25 mouse cellular contexts compared by ENCODE assay signal in genomic region chr9:91409771-91410170, GRCm38 (mm10). TPM values are rescaled to one million over a fixed set of nuclear protein-coding genes. Genes with fewer than 3 reads are reported as not detected.
DNase-seq lines count a peak whose midpoint lies in the region; ATAC-seq lines count a peak whose summit lies in the region.
"Had no signal": no experiment of that assay in that cellular context is flagged by ENCODE, and none has a peak within 500 bp of the region (broad histone marks: within the 10 kb centered on the region; RNA-seq: fewer than 3 reads in every experiment).

No protein-coding gene starts in this region.

- peak; percentile 91 for DNase-seq in midbrain, embryonic 11.5 days (ENCODE audit: low spot score, missing footprints)
- no peak for DNase-seq in midbrain, embryonic 14.5 days
- DNase-seq in forebrain, embryonic 10.5 days (ENCODE audit: extremely low spot score, low spot score) = no peak
- no peak for DNase-seq in hindbrain, embryonic 14.5 days (ENCODE audit: low spot score)
- no peak for DNase-seq in right cerebral cortex, postnatal 10 days (ENCODE audit: low spot score in 2 of 2)
- no peak for DNase-seq in limb, embryonic 10.5 days (ENCODE audit: low spot score)
- DNase-seq: B cell, adult 2 months; heart, postnatal 4 days; kidney, adult 11 months; kidney, postnatal 14 days; liver, embryonic 13.5 days; right cerebral cortex, adult 18-20 months had no signal

- H3K4me2 ChIP-seq in midbrain, embryonic 11.5 days = peak overlapping the region; percentile 23; the same call in 1 of the 2 replicates
- H3K4me2 ChIP-seq in midbrain, embryonic 14.5 days (ENCODE audit: low read length) = no peak overlapping the region
- peak overlapping the region; percentile 29 for H3K4me2 ChIP-seq in hindbrain, embryonic 14.5 days (replicated peaks)
- no peak overlapping the region; the same call in 1 of the 2 replicates for H3K4me2 ChIP-seq in neural tube, embryonic 15.5 days
- H3K4me2 ChIP-seq in kidney, embryonic 16.5 days (replicated peaks; ENCODE audit: low read depth, low read length) = no peak overlapping the region
- H3K4me2 ChIP-seq: heart, embryonic 13.5 days; limb, embryonic 12.5 days; liver, embryonic 13.5 days; lung, embryonic 15.5 days; stomach, embryonic 15.5 days had no signal

- no peaks in the 10 kb centered on the region for H3K36me3 ChIP-seq in midbrain, embryonic 11.5 days (ENCODE audit: control insufficient read depth, insufficient read depth, low read length)
- H3K36me3 ChIP-seq in midbrain, embryonic 14.5 days (ENCODE audit: control insufficient read depth, insufficient read depth, low read length) = no peaks in the 10 kb centered on the region
- H3K36me3 ChIP-seq in forebrain, embryonic 10.5 days (replicated peaks) = no peaks in the 10 kb centered on the region
- no peaks in the 10 kb centered on the region for H3K36me3 ChIP-seq in hindbrain, embryonic 14.5 days (replicated peaks; ENCODE audit: control insufficient read depth, insufficient read depth)
- no peaks in the 10 kb centered on the region for H3K36me3 ChIP-seq in neural tube, embryonic 15.5 days
- H3K36me3 ChIP-seq in kidney, embryonic 16.5 days (ENCODE audit: insufficient read depth, low read length) = no peaks in the 10 kb centered on the region
- H3K36me3 ChIP-seq in limb, embryonic 10.5 days = no peaks in the 10 kb centered on the region
- H3K36me3 ChIP-seq: embryonic facial prominence, embryonic 10.5 days; heart, embryonic 13.5 days; limb, embryonic 12.5 days; liver, embryonic 13.5 days; lung, embryonic 15.5 days; stomach, embryonic 15.5 days had no signal

- no peak for ATAC-seq in midbrain, embryonic 11.5 days (ENCODE audit: low FRiP score)
- ATAC-seq in midbrain, embryonic 14.5 days (ENCODE audit: low FRiP score, low TSS enrichment) = no peak
- ATAC-seq in hindbrain, embryonic 14.5 days (ENCODE audit: low FRiP score) = no peak
- ATAC-seq in neural tube, embryonic 15.5 days (ENCODE audit: low FRiP score) = 0 out of 2 replicates have a peak, but pooled peaks have one; percentile 7
- ATAC-seq in kidney, embryonic 16.5 days (ENCODE audit: low FRiP score, low TSS enrichment) = no peak
- ATAC-seq: Patski had no signal

- H3K27me3 ChIP-seq in midbrain, embryonic 11.5 days (ENCODE audit: control insufficient read depth, insufficient read depth, low read length) = peaks cover 67% of the 10 kb centered on the region
- H3K27me3 ChIP-seq in midbrain, embryonic 14.5 days (ENCODE audit: control insufficient read depth, insufficient read depth, low read length) = peaks cover 65% of the 10 kb centered on the region
- H3K27me3 ChIP-seq in forebrain, embryonic 10.5 days (ENCODE audit: poor library complexity, severe bottlenecking) = peaks cover 99% of the 10 kb centered on the region
- H3K27me3 ChIP-seq in hindbrain, embryonic 14.5 days (ENCODE audit: control insufficient read depth, insufficient read depth, low read length) = peaks cover 85% of the 10 kb centered on the region
- peaks cover 57% of the 10 kb centered on the region for H3K27me3 ChIP-seq in neural tube, embryonic 15.5 days (replicated peaks)
- peaks cover 74% of the 10 kb centered on the region for H3K27me3 ChIP-seq in kidney, embryonic 16.5 days (ENCODE audit: insufficient read depth, low read length)
- H3K27me3 ChIP-seq in limb, embryonic 10.5 days (ENCODE audit: low read depth, poor library complexity, severe bottlenecking) = peaks cover 93% of the 10 kb centered on the region

- H3K27ac ChIP-seq in midbrain, embryonic 11.5 days (ENCODE audit: low read depth, low read length) = no peak overlapping the region
- no peak overlapping the region; the same call in 1 of the 2 replicates for H3K27ac ChIP-seq in midbrain, embryonic 14.5 days (replicated peaks; ENCODE audit: low read depth, low read length)
- peak overlapping the region; percentile 76 for H3K27ac ChIP-seq in forebrain, embryonic 10.5 days
- 0 out of 2 replicates have a peak overlapping the region, but pooled peaks have one; percentile 4 for H3K27ac ChIP-seq in hindbrain, embryonic 14.5 days
- H3K27ac ChIP-seq in neural tube, embryonic 15.5 days (replicated peaks) = no peak overlapping the region
- H3K27ac ChIP-seq in kidney, embryonic 16.5 days (ENCODE audit: low read length) = no peak overlapping the region
- H3K27ac ChIP-seq in limb, embryonic 10.5 days = no peak overlapping the region
- H3K27ac ChIP-seq: embryonic facial prominence, embryonic 10.5 days; heart, embryonic 13.5 days; limb, embryonic 12.5 days; liver, embryonic 13.5 days; lung, embryonic 15.5 days; macrophage; stomach, embryonic 15.5 days had no signal

- WGBS in midbrain, embryonic 11.5 days = 1% methylated on average over 3 of the region's 3 CpGs
- WGBS in midbrain, embryonic 14.5 days = 3% methylated on average over 3 of the region's 3 CpGs
- WGBS in forebrain, embryonic 10.5 days = 0% methylated on average over 3 of the region's 3 CpGs
- 0% methylated on average over 3 of the region's 3 CpGs for WGBS in hindbrain, embryonic 14.5 days
- 11% methylated on average over 3 of the region's 3 CpGs for WGBS in neural tube, embryonic 15.5 days
- WGBS in kidney, embryonic 16.5 days = 0% methylated on average over 3 of the region's 3 CpGs
- WGBS in limb, embryonic 10.5 days = 0% methylated on average over 3 of the region's 3 CpGs

- H3K9me3 ChIP-seq in midbrain, embryonic 11.5 days (ENCODE audit: control insufficient read depth, low read length) = no peaks in the 10 kb centered on the region
- H3K9me3 ChIP-seq in midbrain, embryonic 14.5 days (ENCODE audit: control insufficient read depth, low read length) = no peaks in the 10 kb centered on the region
- peaks cover 4% of the 10 kb centered on the region for H3K9me3 ChIP-seq in forebrain, embryonic 10.5 days
- no peaks in the 10 kb centered on the region for H3K9me3 ChIP-seq in hindbrain, embryonic 14.5 days (ENCODE audit: control insufficient read depth, low read length)
- no peaks in the 10 kb centered on the region for H3K9me3 ChIP-seq in neural tube, embryonic 15.5 days (replicated peaks)
- 0 out of 2 replicates have a peak, but pooled peaks cover 3% of the 10 kb centered on the region for H3K9me3 ChIP-seq in kidney, embryonic 16.5 days (ENCODE audit: low read length)
- no peaks in the 10 kb centered on the region for H3K9me3 ChIP-seq in limb, embryonic 10.5 days (replicated peaks)
- H3K9me3 ChIP-seq: embryonic facial prominence, embryonic 10.5 days; heart, embryonic 13.5 days; liver, embryonic 13.5 days; lung, embryonic 15.5 days; stomach, embryonic 15.5 days had no signal

- H3K4me1 ChIP-seq in midbrain, embryonic 11.5 days (ENCODE audit: control insufficient read depth, insufficient read depth, low read length) = peaks cover 7% of the 10 kb centered on the region
- peaks cover 9% of the 10 kb centered on the region; the same call in 1 of the 2 replicates for H3K4me1 ChIP-seq in midbrain, embryonic 14.5 days (ENCODE audit: control insufficient read depth, insufficient read depth, low read length)
- peaks cover 45% of the 10 kb centered on the region for H3K4me1 ChIP-seq in forebrain, embryonic 10.5 days
- peaks cover 7% of the 10 kb centered on the region; the same call in 1 of the 2 replicates for H3K4me1 ChIP-seq in hindbrain, embryonic 14.5 days (replicated peaks; ENCODE audit: control insufficient read depth, insufficient read depth, low read length)
- H3K4me1 ChIP-seq in neural tube, embryonic 15.5 days = peaks cover 12% of the 10 kb centered on the region
- no peaks in the 10 kb centered on the region for H3K4me1 ChIP-seq in kidney, embryonic 16.5 days (ENCODE audit: insufficient read depth, low read length)
- H3K4me1 ChIP-seq in limb, embryonic 10.5 days = no peaks in the 10 kb centered on the region
- H3K4me1 ChIP-seq: heart, embryonic 13.5 days; limb, embryonic 12.5 days; liver, embryonic 13.5 days; lung, embryonic 15.5 days; stomach, embryonic 15.5 days had no signal

- H3K9ac ChIP-seq in midbrain, embryonic 11.5 days (ENCODE audit: low read length) = no peak overlapping the region
- no peak overlapping the region for H3K9ac ChIP-seq in midbrain, embryonic 14.5 days (replicated peaks; ENCODE audit: low read length)
- H3K9ac ChIP-seq in hindbrain, embryonic 14.5 days = no peak overlapping the region
- H3K9ac ChIP-seq in neural tube, embryonic 15.5 days (replicated peaks) = no peak overlapping the region
- H3K9ac ChIP-seq in kidney, embryonic 16.5 days (replicated peaks; ENCODE audit: low read length) = no peak overlapping the region
- H3K9ac ChIP-seq: heart, embryonic 13.5 days; limb, embryonic 12.5 days; liver, embryonic 13.5 days; lung, embryonic 15.5 days; stomach, embryonic 15.5 days had no signal

- H3K4me3 ChIP-seq in midbrain, embryonic 11.5 days (ENCODE audit: low read depth, low read length) = no peak overlapping the region
- H3K4me3 ChIP-seq in midbrain, embryonic 14.5 days (replicated peaks; ENCODE audit: low read depth, low read length) = no peak overlapping the region
- peak overlapping the region; percentile 38 for H3K4me3 ChIP-seq in forebrain, embryonic 10.5 days
- H3K4me3 ChIP-seq in hindbrain, embryonic 14.5 days (replicated peaks; ENCODE audit: low read length) = no peak overlapping the region
- H3K4me3 ChIP-seq in neural tube, embryonic 15.5 days (replicated peaks) = no peak overlapping the region
- H3K4me3 ChIP-seq in kidney, embryonic 16.5 days (ENCODE audit: low read length) = no peak overlapping the region
- H3K4me3 ChIP-seq in limb, embryonic 10.5 days = no peak overlapping the region
- H3K4me3 ChIP-seq: embryonic facial prominence, embryonic 10.5 days; erythroblast, embryonic 14.5 days; heart, embryonic 13.5 days; limb, embryonic 12.5 days; liver, embryonic 13.5 days; lung, embryonic 15.5 days; stomach, embryonic 15.5 days had no signal

RNA-seq across cellular contexts. Expression of gene Zic1, which starts 44.2 kb away (rescaled TPM):
- polyA plus RNA-seq in midbrain, embryonic 11.5 days (2014; fragmentation: Nextera tagmentation; extraction: Ambion mirVana) = 13.7 and 14.8 TPM in 2 replicates
- 17.8 and 18.5 TPM in 2 replicates for polyA plus RNA-seq in midbrain, embryonic 14.5 days (2014; fragmentation: Nextera tagmentation; extraction: Ambion mirVana)
- polyA plus RNA-seq in forebrain, embryonic 10.5 days (2016; fragmentation: Nextera tagmentation; extraction: Ambion mirVana) = 6.2 and 8.9 TPM in 2 replicates
- 21.4 and 25.1 TPM in 2 replicates for polyA plus RNA-seq in hindbrain, embryonic 14.5 days (2014; fragmentation: Nextera tagmentation; extraction: Ambion mirVana)
- 9.7 and 13.2 TPM in 2 replicates for polyA plus RNA-seq in neural tube, embryonic 15.5 days (2015; fragmentation: Nextera tagmentation; extraction: Ambion mirVana)
- polyA plus RNA-seq in kidney, embryonic 16.5 days (2015; fragmentation: Nextera tagmentation; extraction: Ambion mirVana) = not detected in 2 replicates
- 0.05 and 0.06 TPM in 2 replicates for polyA plus RNA-seq in limb, embryonic 10.5 days (2016; fragmentation: Nextera tagmentation; extraction: Ambion mirVana)
- polyA plus RNA-seq: erythroblast, embryonic 14.5 days; gonadal fat pad, adult 2 months; heart, embryonic 13.5 days; macrophage; Patski; spleen, adult 2 months; thymus, postnatal 0 days had no signal

RNA-seq across cellular contexts. Expression of gene Zic4, which starts 47.6 kb away (rescaled TPM):
- polyA plus RNA-seq in midbrain, embryonic 11.5 days (2014; fragmentation: Nextera tagmentation; extraction: Ambion mirVana) = 41.7 and 42.5 TPM in 2 replicates
- 32.4 and 49.1 TPM in 2 replicates for polyA plus RNA-seq in midbrain, embryonic 14.5 days (2014; fragmentation: Nextera tagmentation; extraction: Ambion mirVana)
- polyA plus RNA-seq in forebrain, embryonic 10.5 days (2016; fragmentation: Nextera tagmentation; extraction: Ambion mirVana) = 24.8 and 41.8 TPM in 2 replicates
- polyA plus RNA-seq in hindbrain, embryonic 14.5 days (2014; fragmentation: Nextera tagmentation; extraction: Ambion mirVana) = 47.8 and 54.9 TPM in 2 replicates
- polyA plus RNA-seq in neural tube, embryonic 15.5 days (2015; fragmentation: Nextera tagmentation; extraction: Ambion mirVana) = 28.3 and 44.9 TPM in 2 replicates
- polyA plus RNA-seq in kidney, embryonic 16.5 days (2015; fragmentation: Nextera tagmentation; extraction: Ambion mirVana) = not detected in 2 replicates
- 0.05 and 0.24 TPM in 2 replicates for polyA plus RNA-seq in limb, embryonic 10.5 days (2016; fragmentation: Nextera tagmentation; extraction: Ambion mirVana)
- polyA plus RNA-seq: gonadal fat pad, adult 2 months; heart, embryonic 13.5 days; liver, embryonic 13.5 days; lung, embryonic 15.5 days; macrophage; Patski; spleen, adult 2 months; thymus, postnatal 0 days had no signal

Comparison
In these comparisons a context has a peak if more than half of its experiments do, and no peak if none do; other contexts are left out.
1. H3K4me2 ChIP-seq: peak in midbrain, embryonic 11.5 days (single experiment) and hindbrain, embryonic 14.5 days (single experiment); none in midbrain, embryonic 14.5 days (single experiment), neural tube, embryonic 15.5 days (single experiment) and kidney, embryonic 16.5 days (single experiment).
2. H3K27ac ChIP-seq: peak in forebrain, embryonic 10.5 days (single experiment) and hindbrain, embryonic 14.5 days (single experiment); none in midbrain, embryonic 11.5 days (single experiment), midbrain, embryonic 14.5 days (single experiment), neural tube, embryonic 15.5 days (single experiment), kidney, embryonic 16.5 days (single experiment) and limb, embryonic 10.5 days (single experiment).
3. RNA of gene Zic4, which starts 47.6 kb away (polyA plus RNA-seq): 32.4 to 49.1 TPM in midbrain, embryonic 14.5 days, 47.8 to 54.9 TPM in hindbrain, embryonic 14.5 days, 28.3 to 44.9 TPM in neural tube, embryonic 15.5 days, 24.8 to 41.8 TPM in forebrain, embryonic 10.5 days and 41.7 to 42.5 TPM in midbrain, embryonic 11.5 days; 0.05 to 0.24 TPM in limb, embryonic 10.5 days and not detected in kidney, embryonic 16.5 days; every median in the first group is over 10 times any median in the second.